10 mouse cellular contexts compared by ENCODE assay signal in genomic region chr4:115890066-115890465, GRCm38 (mm10). TPM values are rescaled to one million over a fixed set of nuclear protein-coding genes. Genes with fewer than 3 reads are reported as not detected.
A peak's percentile ranks its signal among the peaks of the same experiment; 100 is the strongest.
DNase-seq lines count a peak whose midpoint lies in the region; ATAC-seq and TF ChIP-seq lines count a peak whose summit lies in the region.
"Had no signal": no experiment of that assay in that cellular context is flagged by ENCODE, and none has a peak within 500 bp of the region (broad histone marks: within the 10 kb centered on the region; RNA-seq: fewer than 3 reads in every experiment).

No protein-coding gene starts in this region.

- peaks cover 80% of the 10 kb centered on the region for H3K27me3 ChIP-seq in megakaryocyte, embryonic 14.5 days (replicated peaks)
- H3K27me3 ChIP-seq in forebrain, embryonic 15.5 days = peaks cover 22% of the 10 kb centered on the region
- peaks cover 74% of the 10 kb centered on the region for H3K27me3 ChIP-seq in liver, embryonic 12.5 days (replicated peaks)
- H3K27me3 ChIP-seq in stomach, postnatal 0 days (ENCODE audit: control insufficient read depth, insufficient read depth, low read length) = no peaks in the 10 kb centered on the region; the same call in 1 of the 2 replicates
- H3K27me3 ChIP-seq in thymus, adult 2 months (ENCODE audit: control insufficient read depth, insufficient read depth, low read length) = peaks cover 7% of the 10 kb centered on the region; the same call in 1 of the 2 replicates

- 7% methylated on average over 6 of the region's 6 CpGs for WGBS in forebrain, embryonic 15.5 days
- WGBS in liver, embryonic 12.5 days (ENCODE audit: insufficient replicate concordance) = 15% methylated on average over 6 of the region's 6 CpGs
- WGBS in stomach, postnatal 0 days = 15% methylated on average over 6 of the region's 6 CpGs
- 27% methylated on average over 6 of the region's 6 CpGs for WGBS in thymus, adult 2 months

- no peak for DNase-seq in stomach, postnatal 0 days (ENCODE audit: low spot score)
- no peak for DNase-seq in thymus, adult 2 months
- no peak for DNase-seq in gastrocnemius, postnatal 10 days
- DNase-seq: adrenal gland, adult 2 months; thymus, postnatal 14 days had no signal

- peaks cover 15% of the 10 kb centered on the region for H3K4me1 ChIP-seq in megakaryocyte, embryonic 14.5 days
- peaks cover 8% of the 10 kb centered on the region for H3K4me1 ChIP-seq in forebrain, embryonic 15.5 days
- H3K4me1 ChIP-seq in liver, embryonic 12.5 days = 0 out of 2 replicates have a peak, but pooled peaks cover 2% of the 10 kb centered on the region
- H3K4me1 ChIP-seq in stomach, postnatal 0 days (replicated peaks; ENCODE audit: control insufficient read depth, insufficient read depth) = no peaks in the 10 kb centered on the region
- no peaks in the 10 kb centered on the region for H3K4me1 ChIP-seq in thymus, adult 2 months (replicated peaks; ENCODE audit: control insufficient read depth, insufficient read depth, low read length)

- 0 out of 2 replicates have a peak overlapping the region, but pooled peaks have one; percentile 12 for H3K9ac ChIP-seq in forebrain, embryonic 15.5 days (replicated peaks)
- H3K9ac ChIP-seq in liver, embryonic 12.5 days = no peak overlapping the region
- 0 out of 2 replicates have a peak overlapping the region, but pooled peaks have one; percentile 31 for H3K9ac ChIP-seq in stomach, postnatal 0 days (ENCODE audit: low read length)

- peak overlapping the region; percentile 75 for H3K4me3 ChIP-seq in megakaryocyte, embryonic 14.5 days (replicated peaks)
- peak overlapping the region; percentile 29 for H3K4me3 ChIP-seq in forebrain, embryonic 15.5 days
- H3K4me3 ChIP-seq in liver, embryonic 12.5 days = no peak overlapping the region
- peak overlapping the region; percentile 25 for H3K4me3 ChIP-seq in stomach, postnatal 0 days (ENCODE audit: low read depth, low read length)
- H3K4me3 ChIP-seq in thymus, adult 2 months (ENCODE audit: control insufficient read depth, insufficient read depth, low read length) = no peak overlapping the region
- H3K4me3 ChIP-seq: erythroblast, embryonic 14.5 days had no signal

- no peak for ATAC-seq in megakaryocyte, adult 5-6 weeks (ENCODE audit: poor library complexity, severe bottlenecking)
- ATAC-seq in forebrain, embryonic 15.5 days (replicated peaks) = 0 out of 2 replicates have a peak, but pooled peaks have one; percentile 12
- ATAC-seq in liver, embryonic 12.5 days = no peak
- no peak for ATAC-seq in stomach, postnatal 0 days (ENCODE audit: low FRiP score, low TSS enrichment)

- TF ChIP-seq POLR2A in thymus, adult 2 months (IDR thresholded peaks at IDR 0.05; ENCODE audit: control insufficient read depth, extremely low read depth, insufficient read depth, low read length, poor library complexity) = no peak

- TF ChIP-seq EP300 in stomach, postnatal 0 days (optimal IDR thresholded peaks at IDR 0.05) = no peak

- no peaks in the 10 kb centered on the region for H3K36me3 ChIP-seq in megakaryocyte, embryonic 14.5 days (replicated peaks; ENCODE audit: low read length)
- H3K36me3 ChIP-seq in forebrain, embryonic 15.5 days = no peaks in the 10 kb centered on the region
- H3K36me3 ChIP-seq in liver, embryonic 12.5 days = no peaks in the 10 kb centered on the region
- no peaks in the 10 kb centered on the region for H3K36me3 ChIP-seq in stomach, postnatal 0 days (ENCODE audit: control insufficient read depth, insufficient read depth, low read length)
- no peaks in the 10 kb centered on the region for H3K36me3 ChIP-seq in thymus, adult 2 months (ENCODE audit: control insufficient read depth, insufficient read depth, low read length)

- peak overlapping the region; percentile 50 for H3K4me2 ChIP-seq in forebrain, embryonic 15.5 days (replicated peaks)
- peak overlapping the region; percentile 50 for H3K4me2 ChIP-seq in liver, embryonic 12.5 days
- H3K4me2 ChIP-seq in stomach, postnatal 0 days (replicated peaks; ENCODE audit: low read depth) = peak overlapping the region; percentile 47

- TF ChIP-seq CTCF in stomach, postnatal 0 days (IDR thresholded peaks at IDR 0.05; ENCODE audit: low read depth) = no peak
- TF ChIP-seq CTCF in thymus, adult 2 months (IDR thresholded peaks at IDR 0.05; ENCODE audit: borderline replicate concordance, control insufficient read depth, extremely low read depth, insufficient read depth, low read length, poor library complexity) = no peak

- no peak overlapping the region for H3K27ac ChIP-seq in forebrain, embryonic 15.5 days (replicated peaks)
- no peak overlapping the region for H3K27ac ChIP-seq in liver, embryonic 12.5 days
- no peak overlapping the region for H3K27ac ChIP-seq in stomach, postnatal 0 days (replicated peaks)
- H3K27ac ChIP-seq in thymus, adult 2 months (ENCODE audit: control insufficient read depth, insufficient read depth, low read length) = no peak overlapping the region

- H3K9me3 ChIP-seq in megakaryocyte, embryonic 14.5 days = no peaks in the 10 kb centered on the region
- no peaks in the 10 kb centered on the region for H3K9me3 ChIP-seq in forebrain, embryonic 15.5 days
- no peaks in the 10 kb centered on the region for H3K9me3 ChIP-seq in liver, embryonic 12.5 days (replicated peaks)
- no peaks in the 10 kb centered on the region for H3K9me3 ChIP-seq in stomach, postnatal 0 days (ENCODE audit: control insufficient read depth, low read length)

RNA-seq across cellular contexts. Expression of gene 6430628N08Rik, which starts 0.4 kb away (rescaled TPM):
- 0.16 TPM in 1 of 2 replicates, not detected in the other for polyA plus RNA-seq in megakaryocyte, embryonic 14.5 days (2012; ENCODE audit: insufficient read depth, low replicate concordance)
- not detected in 2 replicates for total RNA-seq in megakaryocyte, adult 5-6 weeks (2015)
- total RNA-seq in megakaryocyte, adult 5-6 weeks (2017) = not detected in 2 replicates
- polyA plus RNA-seq in forebrain, embryonic 15.5 days (2015; fragmentation: Nextera tagmentation; extraction: Ambion mirVana) = 0.20 TPM in 1 of 2 replicates, not detected in the other
- polyA plus RNA-seq in liver, embryonic 12.5 days (2016; fragmentation: Nextera tagmentation; extraction: Ambion mirVana) = not detected in 2 replicates
- not detected in 2 replicates for polyA plus RNA-seq in stomach, postnatal 0 days (2015; fragmentation: Nextera tagmentation; extraction: Ambion mirVana)
- 0.17 TPM in 1 of 2 replicates, not detected in the other for polyA plus RNA-seq in thymus, adult 2 months (2012; rRNA removed)
- total RNA-seq in gastrocnemius, postnatal 10 days (2021) = not detected
- total RNA-seq: adrenal gland, adult 2 months had no signal
- polyA plus RNA-seq: adrenal gland, adult 2 months; erythroblast, embryonic 14.5 days had no signal

RNA-seq across cellular contexts. Expression of gene Kncn, which starts 5.9 kb away (rescaled TPM):
- 0.29 TPM in 1 of 2 replicates, not detected in the other for polyA plus RNA-seq in megakaryocyte, embryonic 14.5 days (2012; ENCODE audit: insufficient read depth, low replicate concordance)
- total RNA-seq in megakaryocyte, adult 5-6 weeks (2015) = not detected in 2 replicates
- total RNA-seq in megakaryocyte, adult 5-6 weeks (2017) = not detected in 2 replicates
- polyA plus RNA-seq in forebrain, embryonic 15.5 days (2015; fragmentation: Nextera tagmentation; extraction: Ambion mirVana) = not detected in 2 replicates
- not detected in 2 replicates for polyA plus RNA-seq in liver, embryonic 12.5 days (2016; fragmentation: Nextera tagmentation; extraction: Ambion mirVana)
- not detected in 2 replicates for polyA plus RNA-seq in stomach, postnatal 0 days (2015; fragmentation: Nextera tagmentation; extraction: Ambion mirVana)
- 0.09 and 0.15 TPM in 2 replicates for polyA plus RNA-seq in thymus, adult 2 months (2012; rRNA removed)
- not detected for total RNA-seq in gastrocnemius, postnatal 10 days (2021)
- total RNA-seq: adrenal gland, adult 2 months had no signal

RNA-seq across cellular contexts. Expression of gene Dmbx1, which starts 49.7 kb away (rescaled TPM):
- polyA plus RNA-seq in megakaryocyte, embryonic 14.5 days (2012; ENCODE audit: insufficient read depth, low replicate concordance) = not detected in 2 replicates
- total RNA-seq in megakaryocyte, adult 5-6 weeks (2015) = not detected in 2 replicates
- not detected in 2 replicates for total RNA-seq in megakaryocyte, adult 5-6 weeks (2017)
- 0.23 TPM in 1 of 2 replicates, not detected in the other for polyA plus RNA-seq in forebrain, embryonic 15.5 days (2015; fragmentation: Nextera tagmentation; extraction: Ambion mirVana)
- not detected in 2 replicates for polyA plus RNA-seq in liver, embryonic 12.5 days (2016; fragmentation: Nextera tagmentation; extraction: Ambion mirVana)
- polyA plus RNA-seq in stomach, postnatal 0 days (2015; fragmentation: Nextera tagmentation; extraction: Ambion mirVana) = 0.02 TPM in 1 of 2 replicates, not detected in the other
- 0.14 and 0.18 TPM in 2 replicates for polyA plus RNA-seq in thymus, adult 2 months (2012; rRNA removed)
- not detected for total RNA-seq in gastrocnemius, postnatal 10 days (2021)
- total RNA-seq: adrenal gland, adult 2 months had no signal
- polyA plus RNA-seq: adrenal gland, adult 2 months; erythroblast, embryonic 14.5 days had no signal

RNA-seq across cellular contexts. Expression of gene Mknk1, which starts 51.1 kb away (rescaled TPM):
- 293 and 361 TPM in 2 replicates for polyA plus RNA-seq in megakaryocyte, embryonic 14.5 days (2012; ENCODE audit: insufficient read depth, low replicate concordance)
- 45.8 and 48.6 TPM in 2 replicates for total RNA-seq in megakaryocyte, adult 5-6 weeks (2015)
- total RNA-seq in megakaryocyte, adult 5-6 weeks (2017) = 103 and 116 TPM in 2 replicates
- 22.1 and 24.8 TPM in 2 replicates for polyA plus RNA-seq in forebrain, embryonic 15.5 days (2015; fragmentation: Nextera tagmentation; extraction: Ambion mirVana)
- 45.2 and 47.2 TPM in 2 replicates for polyA plus RNA-seq in liver, embryonic 12.5 days (2016; fragmentation: Nextera tagmentation; extraction: Ambion mirVana)
- polyA plus RNA-seq in stomach, postnatal 0 days (2015; fragmentation: Nextera tagmentation; extraction: Ambion mirVana) = 11.6 and 15.1 TPM in 2 replicates
- 101 and 136 TPM in 2 replicates for polyA plus RNA-seq in thymus, adult 2 months (2012; rRNA removed)
- 10 to 100 TPM; 28.9 to 30.6 TPM for total RNA-seq in gastrocnemius, postnatal 10 days (2021)

Comparison
In these comparisons a context has a peak if more than half of its experiments do, and no peak if none do; other contexts are left out.
1. H3K4me3 ChIP-seq: peak in megakaryocyte, embryonic 14.5 days (single experiment), forebrain, embryonic 15.5 days (single experiment) and stomach, postnatal 0 days (single experiment); none in liver, embryonic 12.5 days (single experiment) and thymus, adult 2 months (single experiment).
2. Peak in every context shown above with its lines, with median percentiles within 50 percentile points of each other: H3K4me2 ChIP-seq.